Mouse (Mus musculus) inflammation-experienced regulatory T-cells, adult 16 weeks (primary cell): ENCODE data around the gene Art4. TPM values are rescaled to one million over a fixed set of nuclear protein-coding genes. Genes with fewer than 3 reads are reported as not detected.

Experiments used
- polyA plus RNA-seq: library from polyadenylated mRNA; unstranded; fragments of 100-300 nt; shearing (Covaris generic); gene quantifications from one replicate; pipeline ENCODE4 v1.2.1, GENCODE M21; 2017

Gene Art4
- 3.7 TPM for polyA plus RNA-seq

DNA sequence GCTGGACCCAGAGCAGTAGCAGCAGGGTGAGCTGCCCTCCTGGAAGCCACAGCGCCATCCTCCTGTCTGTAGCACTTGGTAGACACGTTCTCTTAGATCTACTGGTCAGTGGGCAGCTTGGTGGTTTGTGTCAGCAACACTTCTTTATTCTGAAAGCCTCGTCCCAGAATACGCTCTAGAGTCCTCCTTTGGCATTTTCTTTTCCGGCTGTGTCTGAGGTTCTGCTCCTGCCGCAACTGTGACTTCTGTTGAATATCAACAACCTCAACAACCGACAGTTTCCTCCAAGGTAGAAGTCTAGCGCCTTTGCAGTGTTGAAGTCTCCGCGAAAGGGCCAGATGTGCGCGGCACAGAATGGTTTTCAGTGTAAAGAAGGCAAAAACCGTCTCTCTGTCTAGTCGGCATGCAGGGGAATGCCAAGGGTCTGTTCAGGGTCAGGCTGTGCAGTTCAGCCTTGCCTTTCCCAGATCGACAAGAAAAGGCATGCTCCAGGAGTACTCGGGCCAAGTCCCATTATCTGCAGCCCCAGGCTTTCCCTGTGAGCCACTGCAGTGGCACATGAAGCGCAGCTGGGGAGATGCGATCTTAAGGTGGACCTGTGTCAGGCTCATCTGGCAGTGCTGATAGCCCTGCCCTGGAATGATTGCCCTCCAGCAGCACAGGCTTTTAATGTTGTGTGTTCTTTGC lies at the start of gene Art4:
Art4 (minus strand) TSS at position 548 of the 687 bp plus-strand sequence.

DNA sequence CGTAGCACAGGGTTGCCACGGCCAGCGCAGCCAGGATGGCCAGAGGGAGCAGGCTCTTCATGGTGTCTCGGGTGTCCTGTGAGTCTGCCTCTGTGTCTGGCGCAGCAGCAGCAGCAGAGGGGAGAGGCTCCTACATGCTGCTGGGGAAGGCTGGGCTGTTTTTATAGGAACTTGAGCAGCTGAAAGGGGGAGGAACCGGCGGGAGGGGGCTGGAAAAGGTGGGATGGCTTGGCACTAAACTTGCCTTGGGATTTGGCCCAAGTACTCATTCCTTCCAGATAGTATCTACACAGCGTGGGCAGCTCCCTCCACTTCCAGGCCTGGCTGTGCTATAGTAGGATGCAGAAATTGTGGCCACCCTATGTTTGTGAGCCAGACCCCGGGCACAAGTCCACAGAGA lies 18.1 kb upstream of the Art4 start, which contains the start of gene Mgp:
Mgp (minus strand) TSS at position 154 of the 400 bp plus-strand sequence.

DNA sequence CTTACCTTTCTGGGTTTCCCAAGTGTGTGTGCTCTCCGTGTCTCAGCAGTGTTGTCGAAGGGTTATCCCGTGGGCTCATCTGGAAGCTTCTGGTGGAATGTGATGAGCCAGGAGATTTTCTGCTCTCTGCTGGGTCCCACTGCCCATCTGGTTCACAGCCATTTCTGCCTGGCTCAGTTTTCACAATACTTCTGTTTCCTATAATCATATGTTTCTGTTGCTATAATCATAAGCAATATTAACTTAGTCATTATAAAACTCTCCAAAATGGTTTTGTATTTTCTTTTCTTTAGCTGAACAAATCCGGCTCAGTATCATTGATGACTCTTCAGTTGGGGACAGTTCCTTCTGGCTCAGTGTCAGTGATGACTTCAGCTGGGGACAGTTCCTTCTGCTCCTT lies 22.2 kb downstream of the Art4 start, which contains the start of gene Smco3:
Smco3 (minus strand) TSS at position 101 of the 400 bp plus-strand sequence.

DNA sequence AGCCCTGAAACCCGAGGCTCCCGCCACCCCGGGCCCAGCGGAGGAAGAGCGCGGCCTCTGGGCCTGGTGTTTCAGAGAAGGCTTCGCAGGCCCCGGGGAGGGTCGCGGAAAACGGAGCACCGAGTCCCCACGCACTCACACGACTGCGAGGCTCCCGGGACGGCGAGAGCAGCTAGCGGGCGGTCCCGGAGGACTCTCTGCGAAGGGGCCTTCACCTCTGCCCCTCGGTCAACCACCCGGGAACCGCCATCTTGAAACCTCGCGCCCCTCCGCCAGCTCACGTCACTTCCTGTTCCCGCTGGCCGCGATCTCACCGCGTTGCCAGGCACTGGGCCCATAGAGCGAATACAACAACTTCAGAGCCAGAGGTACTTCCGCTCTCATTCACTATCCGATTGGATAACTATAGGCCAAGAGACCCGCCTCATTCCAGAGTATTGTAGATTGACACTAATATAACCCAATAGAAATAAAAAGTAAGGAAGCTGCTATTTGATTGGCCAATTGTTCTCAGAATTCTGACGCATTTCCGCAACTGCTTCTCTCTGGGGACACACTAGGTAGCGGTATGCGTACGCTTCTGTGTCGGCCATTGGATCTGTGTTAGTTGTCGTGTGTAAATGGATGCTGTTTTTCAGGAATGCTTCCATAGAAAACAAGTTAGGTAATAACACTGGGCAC lies 29.5 kb downstream of the Art4 start, which contains the start of gene Wbp11:
Wbp11 (minus strand) TSS at position 353 of the 681 bp plus-strand sequence.

DNA sequence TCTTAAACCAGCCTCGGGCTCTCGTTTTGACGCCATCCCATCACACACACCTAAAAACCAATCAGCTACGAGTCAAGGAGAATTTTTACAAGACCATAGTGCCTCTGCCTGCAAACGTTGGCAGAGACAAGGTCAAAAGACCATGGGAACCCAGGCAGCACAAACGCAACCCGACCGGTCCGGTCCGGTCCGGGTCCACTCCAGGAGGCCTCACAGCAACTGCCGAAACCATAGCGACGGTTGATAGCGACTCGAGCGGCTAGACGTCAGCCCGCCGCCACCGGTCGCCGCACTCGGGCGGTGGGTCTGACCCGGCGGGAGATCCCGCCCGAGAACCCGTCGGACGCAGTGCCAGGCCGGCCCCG lies 30.0 kb downstream of the Art4 start, which contains the start of gene BC049715:
BC049715 (plus strand) TSS at position 111 of the 365 bp plus-strand sequence.

DNA sequence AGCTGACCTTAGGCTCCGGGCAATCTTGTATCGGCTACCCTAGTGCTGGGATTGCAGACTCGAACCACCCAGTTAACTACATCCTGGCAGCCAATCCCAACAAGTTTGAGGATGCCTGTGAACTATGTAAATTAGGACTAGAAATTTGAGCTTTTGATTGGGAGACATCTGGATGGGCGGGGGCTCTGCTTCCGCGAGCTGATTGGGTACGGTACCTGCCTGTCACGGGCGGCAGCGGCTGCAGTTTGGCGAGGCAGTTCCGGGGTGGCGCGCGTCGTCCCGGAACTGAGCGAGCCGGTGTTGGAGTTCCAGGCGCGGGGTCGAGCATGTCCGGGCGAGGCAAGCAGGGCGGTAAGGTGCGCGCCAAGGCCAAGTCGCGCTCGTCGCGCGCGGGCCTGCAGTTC lies 49.5 kb downstream of the Art4 start, which contains the start of gene H2afj:
H2afj (plus strand) TSS at position 231 of the 404 bp plus-strand sequence.

DNA sequence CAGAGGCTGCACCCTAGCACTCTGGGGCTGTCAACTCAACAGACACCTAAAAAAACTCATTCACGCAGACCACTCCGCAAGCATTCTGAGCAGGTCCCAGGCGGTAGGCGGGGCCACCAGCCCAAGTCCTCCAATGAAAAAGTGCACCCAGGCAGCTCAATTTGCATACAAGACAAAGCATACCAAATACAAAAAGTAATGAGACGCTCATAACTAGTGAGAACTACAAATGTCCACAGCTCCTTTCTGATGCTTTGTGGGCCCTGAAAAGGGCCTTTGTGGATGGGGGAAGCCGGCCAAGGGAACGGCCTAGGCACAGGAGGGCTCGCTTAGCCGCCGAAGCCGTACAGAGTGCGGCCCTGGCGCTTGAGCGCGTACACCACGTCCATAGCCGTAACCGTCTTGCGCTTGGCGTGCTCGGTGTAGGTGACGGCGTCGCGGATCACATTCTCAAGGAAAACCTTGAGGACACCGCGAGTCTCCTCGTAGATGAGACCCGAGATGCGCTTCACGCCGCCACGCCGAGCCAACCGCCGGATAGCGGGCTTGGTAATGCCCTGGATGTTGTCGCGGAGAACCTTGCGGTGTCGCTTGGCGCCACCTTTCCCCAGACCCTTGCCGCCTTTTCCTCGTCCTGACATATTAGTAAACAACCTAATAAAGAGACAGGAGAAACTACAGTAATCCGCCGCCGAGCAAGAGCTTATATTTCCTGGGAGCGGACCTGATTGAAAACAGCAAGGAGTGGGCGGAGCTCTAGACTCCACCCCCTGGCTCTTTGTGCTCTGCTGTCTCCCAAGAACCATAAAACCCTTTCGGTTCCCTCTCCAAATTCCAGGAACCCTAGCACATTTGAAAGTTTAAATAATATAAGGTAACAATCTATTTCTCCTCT lies 53.5 kb downstream of the Art4 start, which contains the start of gene Hist4h4:
Hist4h4 (minus strand) TSS at position 677 of the 895 bp plus-strand sequence.

Other genes with a start within 250 kb of the Art4 start
- gene Plbd1, start 195.8 kb downstream of the Art4 start, polyA plus RNA-seq = 3.7 TPM
- gene Gucy2c, start 76.0 kb downstream of the Art4 start, polyA plus RNA-seq = not detected
- 1.2 TPM for gene Hist4h4, start 53.3 kb downstream of the Art4 start, polyA plus RNA-seq
- gene H2afj, start 49.5 kb downstream of the Art4 start, polyA plus RNA-seq = 55.8 TPM
- 3.2 TPM for gene BC049715, start 30.1 kb downstream of the Art4 start, polyA plus RNA-seq
- gene Wbp11, start 29.5 kb downstream of the Art4 start, polyA plus RNA-seq = 118 TPM
- gene Smco3, start 22.3 kb downstream of the Art4 start, polyA plus RNA-seq = not detected
- not detected for gene Mgp, start 18.1 kb upstream of the Art4 start, polyA plus RNA-seq
- 1.9 TPM for gene Erp27, start 64.4 kb upstream of the Art4 start, polyA plus RNA-seq
- not detected for gene Pde6h, start 66.1 kb upstream of the Art4 start, polyA plus RNA-seq
- gene Arhgdib, start 84.2 kb upstream of the Art4 start, polyA plus RNA-seq = 2,563 TPM